Mouse (Mus musculus): ENCODE measurements around the gene L3mbtl1. TPM values are rescaled to one million over a fixed set of nuclear protein-coding genes. Genes with fewer than 3 reads are reported as not detected.
A peak's percentile ranks its signal among the peaks of the same experiment; 100 is the strongest.

L3mbtl1 gene
- total and polyA plus RNA-seq, 3 experiments, result 0.04 to 0.31 TPM; not detected in 1

DNA sequence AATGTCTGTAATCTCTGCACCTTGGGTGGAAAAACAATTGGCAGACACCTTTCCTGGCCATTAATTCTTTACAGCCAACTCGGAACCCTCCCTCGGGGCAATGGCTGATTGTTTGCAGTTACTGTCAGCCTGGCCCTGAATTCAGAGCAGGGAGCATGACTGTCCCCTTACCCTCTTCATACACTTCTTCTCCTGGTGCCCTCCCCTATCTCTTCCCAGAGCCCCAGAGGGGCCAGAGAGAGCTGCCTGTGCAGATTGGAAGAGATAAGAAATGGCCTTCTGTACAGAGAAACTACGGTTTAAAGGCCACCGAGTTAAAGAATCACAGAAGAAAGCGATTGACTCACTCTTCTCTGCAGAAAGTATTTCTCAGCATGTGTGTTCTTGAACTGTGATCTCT, 23.3 kb upstream of the L3mbtl1 start:
- Histone ChIP-seq H3K4me3 (ENCODE audit: control insufficient read depth in 1 of 2, insufficient read depth in 1 of 2, low read depth in 2 of 2, low read length in 2 of 2) (no peak overlapping the region), H3K9ac (ENCODE audit: control insufficient read depth, low read depth, low read length, poor library complexity, severe bottlenecking) (no peak overlapping the region), H3K27me3 (ENCODE audit: control insufficient read depth in 1 of 2, insufficient read depth in 2 of 2, low read length in 2 of 2) (no peaks in the 10 kb centered on the region; a peak in 1 of 4 replicates), H3K27ac (ENCODE audit: control insufficient read depth, low read depth, low read length) (no peak overlapping the region), H3K9me3 (replicated peaks; ENCODE audit: insufficient read depth, low read length) (no peaks in the 10 kb centered on the region), H3K4me1 (ENCODE audit: control insufficient read depth in 1 of 2, insufficient read depth in 2 of 2, low read length in 2 of 2) (peaks cover 0 to 5% of the 10 kb centered on the region in 2 experiments; a peak in 1 of 4 replicates), H3K79me2 (ENCODE audit: control insufficient read depth, insufficient read depth, low read length, poor library complexity) (no peaks in the 10 kb centered on the region), H3K36me3 (ENCODE audit: control insufficient read depth in 1 of 2, insufficient read depth in 2 of 2, low read length in 2 of 2) (no peaks in the 10 kb centered on the region)
- DNase-seq (ENCODE audit: low read depth, low spot score), result no peak
- TF ChIP-seq MAFK (IDR thresholded peaks at IDR 0.05; ENCODE audit: borderline replicate concordance, low read depth, low read length), result no peak
- TF ChIP-seq RAD21 (IDR thresholded peaks at IDR 0.05; ENCODE audit: low read depth, low read length), result no peak
- no peak for TF ChIP-seq MYC (IDR thresholded peaks at IDR 0.05; ENCODE audit: low read depth, low read length)
- no peak for TF ChIP-seq MAX (IDR thresholded peaks at IDR 0.05; ENCODE audit: low read length)
- TF ChIP-seq CHD1 (IDR thresholded peaks at IDR 0.05; ENCODE audit: low read depth, low read length), result no peak
- no peak for TF ChIP-seq UBTF (IDR thresholded peaks at IDR 0.05; ENCODE audit: borderline replicate concordance, insufficient read depth, low read depth, low read length)
- no peak for TF ChIP-seq JUND (IDR thresholded peaks at IDR 0.05; ENCODE audit: low read depth, low read length)
- no peak for TF ChIP-seq POLR2AphosphoS2 (IDR thresholded peaks at IDR 0.05; ENCODE audit: low read length)

DNA sequence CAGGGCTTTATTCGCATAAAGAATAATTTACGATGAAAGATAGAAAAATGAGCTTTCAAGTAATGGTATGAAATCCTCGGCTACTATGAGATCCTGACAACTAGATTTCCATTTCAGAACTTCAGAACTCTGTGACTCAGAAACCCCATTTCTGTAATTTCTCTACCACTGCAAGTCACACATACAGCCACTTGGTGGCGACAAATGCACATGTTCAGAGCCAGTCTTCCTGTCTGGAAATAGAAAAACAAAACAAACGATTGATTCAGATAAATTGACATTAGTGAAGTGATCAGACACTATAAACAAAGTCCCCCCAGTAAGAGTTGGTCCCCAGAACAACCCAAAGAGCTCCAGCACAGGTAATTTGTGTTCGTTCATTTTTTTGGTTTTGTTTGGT, 21.1 kb upstream of the L3mbtl1 start:
- no peak overlapping the region for H3K27ac ChIP-seq (ENCODE audit: control insufficient read depth, low read depth, low read length)
- H3K36me3 ChIP-seq (ENCODE audit: control insufficient read depth in 1 of 2, insufficient read depth in 2 of 2, low read length in 2 of 2), result no peaks in the 10 kb centered on the region
- peak overlapping the region; percentile 52; the same call in 1 of the 2 replicates for H3K9ac ChIP-seq (ENCODE audit: control insufficient read depth, low read depth, low read length, poor library complexity, severe bottlenecking)
- H3K27me3 ChIP-seq (ENCODE audit: control insufficient read depth in 1 of 2, insufficient read depth in 2 of 2, low read length in 2 of 2), result no peaks in the 10 kb centered on the region; a peak in 1 of 4 replicates
- H3K9me3 ChIP-seq (replicated peaks; ENCODE audit: insufficient read depth, low read length), result no peaks in the 10 kb centered on the region
- TF ChIP-seq ZKSCAN1 (IDR thresholded peaks at IDR 0.05; ENCODE audit: low read depth, low read length) (no peak), BHLHE40 (IDR thresholded peaks at IDR 0.05; ENCODE audit: borderline replicate concordance, low read depth, low read length) (no peak), RAD21 (IDR thresholded peaks at IDR 0.05; ENCODE audit: low read depth, low read length) (peak; percentile 99), SMC3 (IDR thresholded peaks at IDR 0.05; ENCODE audit: low read depth, low read length) (peak; percentile 87), CTCF (IDR thresholded peaks at IDR 0.05 in 2 of 3, conservative IDR thresholded peaks at IDR 0.05 in 1 of 3; ENCODE audit: control insufficient read depth in 1 of 3, insufficient read depth in 1 of 3, low read depth in 2 of 3, low read length in 3 of 3, poor library complexity in 1 of 3, severe bottlenecking in 1 of 3) (peak; percentile 74 to 97 (median 76)), ETS1 (IDR thresholded peaks at IDR 0.05; ENCODE audit: low read depth, low read length) (no peak), TCF12 (IDR thresholded peaks at IDR 0.05; ENCODE audit: low read depth, low read length) (no peak), TBP (IDR thresholded peaks at IDR 0.05; ENCODE audit: low read depth, low read length) (no peak), NRF1 (IDR thresholded peaks at IDR 0.05; ENCODE audit: insufficient read depth, low read depth, low read length, poor library complexity, severe bottlenecking) (no peak), SIN3A (IDR thresholded peaks at IDR 0.05; ENCODE audit: low read length) (peak; percentile 66; the same call in 1 of the 2 replicates), ELF1 (IDR thresholded peaks at IDR 0.05; ENCODE audit: low read depth, low read length) (no peak), MAX (IDR thresholded peaks at IDR 0.05; ENCODE audit: low read length) (0 out of 2 replicates have a peak, but pooled peaks have one; percentile 56), MAZ (IDR thresholded peaks at IDR 0.05; ENCODE audit: low read depth, low read length) (no peak), ZNF384 (IDR thresholded peaks at IDR 0.05; ENCODE audit: low read depth, low read length) (no peak), JUND (IDR thresholded peaks at IDR 0.05; ENCODE audit: low read depth, low read length) (no peak), CHD1 (IDR thresholded peaks at IDR 0.05; ENCODE audit: low read depth, low read length) (no peak), NELFE (IDR thresholded peaks at IDR 0.05; ENCODE audit: low read depth, low read length) (no peak), HCFC1 (IDR thresholded peaks at IDR 0.05; ENCODE audit: low read depth, low read length) (0 out of 2 replicates have a peak, but pooled peaks have one; percentile 20), MYC (IDR thresholded peaks at IDR 0.05; ENCODE audit: low read depth, low read length) (peak; percentile 63; the same call in 1 of the 2 replicates), ZC3H11A (IDR thresholded peaks at IDR 0.05; ENCODE audit: low read depth, low read length) (peak; percentile 84), KAT2A (conservative IDR thresholded peaks at IDR 0.05; ENCODE audit: low read depth, low read length) (no peak), E2F4 (IDR thresholded peaks at IDR 0.05; ENCODE audit: borderline replicate concordance, low read depth, low read length) (no peak)
- DNase-seq (ENCODE audit: low read depth, low spot score), result peak; percentile 78
- H3K79me2 ChIP-seq (ENCODE audit: control insufficient read depth, insufficient read depth, low read length, poor library complexity), result no peaks in the 10 kb centered on the region
- peak overlapping the region; percentile 28 to 52 for H3K4me3 ChIP-seq (ENCODE audit: control insufficient read depth in 1 of 2, insufficient read depth in 1 of 2, low read depth in 2 of 2, low read length in 2 of 2)
- peaks cover 0 to 5% of the 10 kb centered on the region in 2 experiments; a peak in 1 of 4 replicates for H3K4me1 ChIP-seq (ENCODE audit: control insufficient read depth in 1 of 2, insufficient read depth in 2 of 2, low read length in 2 of 2)

Data from MEL (cell line).